Mouse (Mus musculus) cerebellum, postnatal 25 days (tissue): ENCODE results near the gene Eva1c.
"Not testable (repeated sequence)": the region's sequence is repeated elsewhere in the genome, so short reads cannot be mapped to it uniquely, and the experiment has no call there.

Source experiments
- DNase-seq, 2 experiments: peaks; one replicate each; pipeline ENCODE4 v3.0.0; 2021; ENCODE audit warnings: mixed read lengths in 2 of 2

The Eva1c gene

DNA sequence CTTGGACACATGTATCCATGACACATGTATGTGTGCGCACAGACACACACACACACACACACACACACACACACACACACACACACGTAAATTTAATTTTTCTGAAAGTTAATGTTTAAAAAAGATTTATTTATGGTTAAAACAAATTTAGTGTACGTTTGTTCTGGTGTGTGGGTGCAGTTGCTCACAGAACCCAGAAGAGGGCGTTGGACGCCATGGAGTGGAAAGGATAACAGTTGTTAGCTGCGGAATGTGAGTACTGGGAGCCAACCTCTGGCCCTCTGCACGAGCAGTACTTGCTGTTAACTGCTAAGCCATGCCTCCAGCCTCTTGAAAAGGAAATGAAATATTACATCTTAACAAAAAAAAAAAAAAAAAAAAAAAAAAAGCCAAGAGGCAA, at the start of gene Eva1c:
Gene Eva1c (plus strand): TSS at position 263 of the 400 bp plus-strand sequence.
- DNase-seq: no peak

DNA sequence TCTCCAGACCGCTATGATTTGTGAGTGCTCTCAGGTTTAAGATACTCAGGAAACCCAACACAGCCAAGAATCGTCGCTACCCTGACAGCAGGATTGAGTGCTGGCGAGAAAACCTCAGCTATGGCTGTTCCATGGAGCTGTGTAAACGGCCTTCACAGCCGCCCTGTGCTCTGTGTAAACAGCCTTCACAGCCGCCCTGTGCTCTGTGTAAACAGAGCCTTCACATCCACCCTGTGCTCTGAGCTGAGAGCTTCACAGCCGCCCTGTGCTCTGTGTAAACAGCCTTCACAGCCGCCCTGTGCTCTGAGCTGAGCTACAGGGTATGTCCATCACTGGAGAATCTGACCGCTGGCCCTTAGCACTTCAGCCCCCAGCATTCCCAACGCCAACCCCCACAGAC, 46.7 kb upstream of the Eva1c start:
- DNase-seq: no peak

DNA sequence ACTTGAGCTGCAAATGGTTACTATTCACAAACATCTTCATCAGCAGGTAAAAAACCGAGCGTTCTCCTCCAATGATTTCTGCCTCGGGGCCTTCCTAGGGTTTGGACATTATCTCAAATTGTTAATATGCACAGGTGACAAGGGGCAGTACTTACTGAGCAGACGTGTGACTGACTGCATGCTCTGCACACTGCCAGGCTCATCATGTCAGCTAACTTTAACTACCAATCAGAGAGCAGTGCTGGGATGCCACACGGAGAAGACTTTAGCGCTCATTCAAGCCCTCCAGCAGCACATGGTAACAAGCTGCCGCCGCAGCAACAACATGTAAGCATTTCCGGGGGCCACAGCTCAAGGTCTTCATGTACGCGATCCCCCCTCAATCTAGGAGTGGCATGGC, 43.2 kb upstream of the Eva1c start:
- DNase-seq: no peak

DNA sequence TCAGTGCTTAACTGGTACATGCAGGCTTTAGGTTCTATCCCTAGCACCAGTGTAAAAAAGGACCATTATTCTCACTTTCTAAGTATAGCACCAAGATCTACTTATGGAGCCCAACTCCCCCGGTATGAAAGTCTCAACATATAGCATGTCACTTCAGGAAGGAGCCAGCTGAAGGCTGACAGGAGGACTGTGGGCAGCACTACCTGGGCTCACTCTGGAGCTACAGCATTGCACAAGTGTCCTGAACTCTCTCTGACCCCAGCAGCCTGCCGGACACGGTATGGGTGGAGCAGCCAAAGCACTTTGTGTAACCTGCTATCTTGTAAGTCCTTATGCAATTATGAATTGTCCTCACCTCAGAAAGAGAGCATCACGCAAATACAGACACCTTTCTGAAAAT, 41.3 kb upstream of the Eva1c start:
- no peak for DNase-seq

DNA sequence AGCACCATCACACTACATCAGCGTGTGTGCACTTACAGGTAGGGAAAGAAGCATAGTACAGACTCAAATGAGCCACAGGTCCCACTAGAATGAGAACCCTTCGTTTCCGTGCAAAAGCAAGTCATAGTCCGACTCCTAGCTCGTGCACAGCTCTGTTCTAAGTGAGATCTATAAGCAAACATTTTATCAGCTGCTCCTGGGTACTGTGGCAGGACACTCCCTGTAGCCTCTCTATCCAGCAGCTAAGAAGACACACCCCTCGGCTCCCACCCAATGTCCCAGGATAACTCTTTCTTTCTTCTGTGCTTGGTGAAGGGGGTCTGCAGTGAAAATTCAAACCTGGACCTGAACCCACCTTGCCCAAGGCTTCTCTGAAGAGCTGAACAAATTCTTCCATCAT, 37.9 kb upstream of the Eva1c start:
- no peak for DNase-seq

DNA sequence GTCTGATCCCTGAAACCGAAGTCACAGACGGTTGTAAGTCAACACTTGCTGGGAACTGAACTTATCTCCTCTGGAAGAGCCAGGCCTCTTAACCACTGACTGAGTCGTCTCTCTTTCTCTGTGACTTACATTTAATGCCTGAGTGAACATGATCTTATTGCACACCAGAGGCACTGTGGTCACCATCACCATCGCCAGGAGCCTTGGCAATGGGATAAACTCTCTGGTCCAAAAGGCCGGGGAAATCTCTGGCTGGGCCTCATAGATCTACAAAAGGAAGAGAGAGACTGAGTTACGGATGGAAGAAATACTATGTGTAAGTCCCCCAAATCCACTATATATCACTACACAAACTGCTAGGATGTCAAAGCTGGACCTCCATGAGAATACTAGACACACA, 35.6 kb upstream of the Eva1c start:
- no peak for DNase-seq

DNA sequence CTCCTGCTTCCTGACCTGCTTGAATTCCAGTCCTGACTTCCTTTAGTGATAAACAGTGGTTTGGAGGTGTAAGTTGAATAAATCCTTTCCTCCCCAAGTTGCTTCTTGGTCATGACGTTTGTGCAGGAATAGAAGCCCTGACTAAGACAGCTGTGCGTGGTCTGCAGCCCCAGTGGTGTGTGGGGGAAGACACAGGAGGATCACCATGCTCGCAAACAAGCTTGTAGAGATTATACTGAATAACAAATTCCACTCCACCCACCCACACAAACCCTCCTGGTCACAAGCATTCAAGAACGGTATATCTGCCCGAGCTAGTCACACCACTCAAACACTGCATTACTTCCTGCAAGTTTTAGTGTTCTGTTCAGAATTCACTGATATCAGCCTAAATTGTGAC, 34.5 kb upstream of the Eva1c start:
- no peak for DNase-seq

DNA sequence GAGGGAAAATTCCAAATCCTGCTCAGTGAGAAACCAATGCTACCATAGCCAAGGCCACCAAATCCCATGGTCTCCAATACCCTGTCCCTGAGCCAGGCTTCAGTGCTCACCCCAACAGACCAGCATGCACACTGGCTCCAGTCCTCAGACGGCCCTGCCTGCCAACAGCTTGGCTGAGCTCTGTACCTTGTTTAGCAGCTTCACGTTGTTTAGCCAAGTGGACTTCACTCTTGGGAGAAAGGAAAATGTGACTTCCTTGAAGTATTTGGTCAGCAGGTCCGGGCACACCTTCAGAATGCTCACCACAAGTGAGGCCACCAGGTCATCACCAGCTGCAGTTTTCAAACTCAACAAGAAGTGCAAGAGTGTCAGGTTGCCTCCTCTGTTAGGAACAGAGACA, 34.0 kb upstream of the Eva1c start:
- DNase-seq: peak; percentile 30 to 60

DNA sequence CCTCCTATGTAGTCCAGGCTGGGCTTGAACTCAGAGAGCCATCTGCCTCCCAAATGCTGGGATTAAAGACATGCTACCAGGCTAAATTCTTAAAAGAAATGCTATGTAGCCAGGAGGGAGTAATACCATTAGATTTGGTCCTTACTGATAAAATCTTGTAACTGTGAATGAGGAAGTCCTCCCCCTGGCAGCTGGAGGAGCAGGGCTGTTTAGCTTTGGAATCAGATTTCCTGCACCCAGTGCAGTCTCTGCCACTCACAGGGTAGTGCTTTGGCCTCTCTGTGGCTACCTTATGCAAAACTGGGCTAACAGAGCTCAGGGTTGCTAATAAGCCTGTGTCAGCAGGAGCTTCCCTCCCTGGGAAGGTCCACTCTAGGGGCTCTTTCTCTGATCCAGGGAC, 31.8 kb upstream of the Eva1c start:
- DNase-seq: no peak

DNA sequence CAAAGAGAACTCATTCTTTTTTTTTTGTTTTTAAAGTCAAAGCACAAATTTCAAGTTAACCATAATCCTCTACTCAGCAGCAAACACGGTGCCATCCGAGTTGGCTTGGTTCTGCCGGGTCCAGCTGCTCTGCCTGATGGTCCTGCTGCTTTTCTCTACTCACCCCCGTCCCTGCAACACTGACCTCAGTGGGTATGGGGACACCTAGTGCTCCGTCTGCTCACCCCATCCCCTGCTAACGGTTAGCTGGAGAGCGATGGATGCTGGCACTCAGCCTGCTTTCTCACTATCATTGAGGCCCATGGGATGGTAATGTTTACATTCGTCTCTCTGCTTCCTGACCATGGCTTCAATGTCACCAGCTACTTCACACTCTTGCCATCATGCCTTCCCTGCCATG, 28.1 kb upstream of the Eva1c start:
- DNase-seq: peak in 1 of 2 experiments; percentile 13

DNA sequence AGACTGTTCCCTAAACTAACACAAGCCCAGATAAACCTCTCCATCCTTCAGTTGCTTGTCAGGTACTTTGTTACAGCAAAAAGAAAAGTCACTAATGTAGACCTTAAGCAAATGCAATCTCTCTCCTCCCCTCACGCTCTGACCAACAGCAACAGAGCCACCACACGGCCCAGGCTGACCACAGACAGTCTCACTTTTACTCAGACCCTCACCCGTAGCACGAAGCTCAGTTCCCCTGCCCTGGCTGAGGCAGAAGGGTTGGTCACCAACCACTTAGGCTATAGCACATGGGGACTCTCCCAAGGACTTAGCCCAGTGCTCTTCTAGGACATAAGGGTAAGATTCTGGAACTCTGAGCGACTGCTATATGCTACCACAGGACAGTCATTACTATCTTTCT, 27.7 kb upstream of the Eva1c start:
- no peak for DNase-seq

DNA sequence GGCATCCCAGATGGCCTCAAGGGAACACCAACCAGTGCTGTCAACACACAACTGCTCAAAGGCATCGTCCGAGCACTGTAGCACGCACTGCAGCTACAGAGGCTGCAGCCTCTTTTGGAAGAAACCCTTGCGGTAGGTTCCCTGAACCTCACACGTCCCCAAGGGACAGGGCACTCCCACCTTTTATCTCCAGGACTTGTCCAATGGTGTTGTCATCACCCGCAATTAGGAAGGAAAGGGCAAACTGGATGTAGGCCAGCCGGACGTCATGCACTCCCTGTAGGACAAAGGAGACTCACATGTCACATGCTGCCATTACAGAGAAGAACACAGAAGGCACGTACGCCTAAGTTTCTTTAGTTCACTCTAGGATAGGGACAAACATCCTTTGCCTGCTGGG, 26.7 kb upstream of the Eva1c start:
- no peak for DNase-seq

DNA sequence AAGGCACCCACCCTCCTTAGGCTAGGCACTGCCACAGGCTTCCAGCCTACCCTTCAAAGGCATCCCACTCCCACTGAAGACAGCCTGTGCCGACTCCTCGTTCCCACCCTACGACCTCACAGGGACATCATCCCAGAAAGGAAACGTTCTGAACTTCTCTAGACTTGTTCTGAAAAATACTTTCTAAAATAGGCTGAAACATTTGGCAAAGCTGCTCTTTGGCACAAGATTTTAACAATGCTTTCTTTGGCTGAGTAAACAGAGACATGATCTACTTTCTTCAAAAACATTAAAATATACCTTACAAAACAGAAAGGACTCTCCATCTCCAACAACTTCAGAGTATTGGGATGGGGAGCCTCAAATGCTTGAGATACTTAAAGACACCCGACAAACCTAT, 25.3 kb upstream of the Eva1c start:
- no peak for DNase-seq

DNA sequence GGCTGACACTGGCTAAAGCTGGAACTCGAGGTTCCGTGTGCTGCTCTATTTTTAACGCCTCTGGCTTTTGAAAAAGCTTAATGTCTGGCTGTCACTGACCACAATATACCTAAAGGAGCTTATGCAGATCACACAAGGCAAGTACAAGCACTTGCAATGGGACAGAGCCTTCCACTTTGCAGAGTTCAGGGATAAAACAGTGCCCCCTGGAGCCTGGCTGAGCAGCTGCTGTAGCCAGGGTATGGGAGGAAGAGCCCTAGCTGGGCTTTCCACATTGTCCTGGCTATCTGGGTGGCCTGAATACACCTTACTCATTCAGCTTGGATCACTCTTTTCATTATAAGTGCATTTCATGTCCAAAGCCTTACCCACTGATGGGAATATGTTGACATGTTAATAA, 24.6 kb upstream of the Eva1c start:
- no peak for DNase-seq

DNA sequence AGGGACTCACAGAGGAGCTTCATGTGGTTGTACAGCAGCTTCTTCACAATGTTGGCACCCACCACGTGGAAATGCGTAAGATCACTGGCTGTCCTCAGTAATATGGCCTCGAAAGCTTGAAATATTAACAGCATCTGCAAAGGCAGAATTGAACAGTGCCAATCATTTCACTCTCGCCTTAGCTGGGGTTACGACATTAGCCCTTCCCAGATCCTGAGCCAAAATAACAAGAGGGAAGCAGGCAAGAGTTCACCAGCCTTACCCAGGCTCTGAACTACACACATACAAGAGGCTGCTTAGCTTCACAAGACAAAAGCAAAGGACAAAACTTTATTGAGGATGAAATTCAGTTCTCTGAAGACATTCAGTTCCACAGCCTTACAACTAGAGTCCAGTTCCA, 22.1 kb upstream of the Eva1c start:
- DNase-seq: no peak

DNA sequence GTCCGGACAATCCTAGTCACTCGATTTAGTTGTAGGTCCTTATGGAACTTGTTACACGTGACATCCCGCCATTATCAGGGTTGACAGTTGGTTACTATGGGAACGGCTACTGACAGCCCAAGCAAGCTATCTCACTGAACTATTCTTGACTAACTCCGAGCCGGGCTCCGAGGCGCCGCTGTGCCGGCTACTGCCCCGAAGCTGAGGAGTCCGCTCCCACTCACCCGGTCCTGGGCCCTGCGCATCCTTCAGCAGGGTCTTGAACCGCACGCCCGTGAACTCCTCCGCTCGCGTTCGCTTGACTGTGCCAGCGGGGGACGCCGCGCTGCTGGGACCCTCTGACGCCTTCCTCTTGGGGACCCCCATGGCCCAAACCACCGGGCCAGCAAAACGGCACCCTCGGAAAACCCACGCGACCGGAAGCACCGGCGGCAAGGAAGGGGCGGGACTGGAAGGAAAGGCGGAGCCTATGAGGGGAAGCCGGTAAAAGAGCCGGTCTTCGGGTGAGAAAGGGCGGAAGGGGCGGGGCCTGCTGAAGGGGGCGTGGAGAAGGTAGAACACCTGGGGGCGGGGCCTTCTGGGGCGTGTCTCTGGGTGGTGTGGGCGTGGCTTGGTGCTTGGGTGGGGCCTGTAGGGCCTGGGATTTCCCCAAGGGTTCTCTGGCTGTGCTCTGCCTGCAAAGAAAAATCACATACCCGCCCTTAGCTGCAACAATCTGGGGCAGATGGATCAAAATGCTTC, 16.4 kb upstream of the Eva1c start, which contains the start of gene Urb1:
Gene Urb1 (minus strand): TSS at position 439 of the 741 bp plus-strand sequence.
- peak; percentile 97 to 100 for DNase-seq

DNA sequence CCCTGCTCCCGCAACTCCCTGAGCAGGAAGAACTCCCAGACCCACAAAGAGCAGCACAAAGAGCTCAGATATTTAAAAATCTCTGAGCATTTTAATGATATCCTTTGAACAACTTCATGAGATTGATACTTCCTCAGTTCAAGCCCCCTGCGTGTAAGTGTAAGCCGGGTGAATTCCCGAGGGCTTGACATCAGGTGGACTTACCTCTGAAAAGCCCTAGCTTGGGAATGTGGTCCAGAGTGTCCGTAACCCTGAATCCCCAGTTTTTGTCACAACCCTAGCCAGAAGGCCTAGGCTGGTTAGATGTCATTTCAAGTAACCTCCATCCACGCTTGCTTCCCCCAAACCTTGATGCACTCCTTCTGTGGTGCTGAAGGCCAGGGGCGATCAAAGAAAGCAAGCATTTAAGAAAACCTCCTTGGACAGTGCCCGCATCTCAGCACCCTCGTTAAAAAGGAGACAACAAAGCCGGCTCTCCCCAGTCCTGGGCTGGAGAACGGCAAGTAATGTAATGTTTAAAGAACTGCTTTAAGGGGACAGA, 15.7 kb upstream of the Eva1c start:
- DNase-seq: no peak

DNA sequence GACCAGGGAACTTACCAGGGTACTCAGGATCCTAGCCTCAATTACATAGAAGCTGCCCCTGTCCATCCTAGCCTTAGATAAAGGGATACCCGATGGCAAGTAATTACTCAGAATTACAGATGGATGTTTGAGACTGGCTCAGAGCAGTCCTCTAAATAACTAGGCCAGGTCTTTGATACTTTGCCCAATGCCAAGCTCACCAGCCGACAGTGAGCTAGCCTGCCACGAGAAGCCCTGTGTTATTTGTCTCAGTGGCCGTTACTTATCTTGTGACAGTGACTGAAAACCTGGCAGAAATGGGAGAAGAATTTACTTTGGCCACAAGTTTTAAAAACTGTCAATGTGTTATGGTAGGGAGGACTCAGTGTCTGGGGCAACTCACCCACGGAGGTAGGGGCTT, 14.4 kb upstream of the Eva1c start:
- DNase-seq: no peak

DNA sequence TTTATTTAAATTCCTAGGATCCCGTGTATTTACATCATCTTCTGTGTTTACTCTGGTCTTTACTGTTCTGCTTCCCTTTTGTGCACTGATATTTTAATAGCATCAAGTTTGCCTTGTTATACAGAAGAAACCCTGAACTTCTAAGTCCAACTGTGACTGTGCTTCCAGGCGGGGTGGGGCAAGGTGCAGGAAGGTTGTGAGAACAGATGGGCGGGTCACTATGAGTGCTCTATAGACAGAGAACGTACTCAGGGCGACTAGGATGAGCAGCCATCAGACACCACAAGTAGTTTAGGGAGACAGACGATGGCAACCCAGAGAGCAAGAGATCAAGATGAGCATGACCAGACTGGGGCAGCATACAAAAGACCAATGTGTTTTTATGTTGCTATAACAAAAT, 6.2 kb upstream of the Eva1c start:
- no peak for DNase-seq

DNA sequence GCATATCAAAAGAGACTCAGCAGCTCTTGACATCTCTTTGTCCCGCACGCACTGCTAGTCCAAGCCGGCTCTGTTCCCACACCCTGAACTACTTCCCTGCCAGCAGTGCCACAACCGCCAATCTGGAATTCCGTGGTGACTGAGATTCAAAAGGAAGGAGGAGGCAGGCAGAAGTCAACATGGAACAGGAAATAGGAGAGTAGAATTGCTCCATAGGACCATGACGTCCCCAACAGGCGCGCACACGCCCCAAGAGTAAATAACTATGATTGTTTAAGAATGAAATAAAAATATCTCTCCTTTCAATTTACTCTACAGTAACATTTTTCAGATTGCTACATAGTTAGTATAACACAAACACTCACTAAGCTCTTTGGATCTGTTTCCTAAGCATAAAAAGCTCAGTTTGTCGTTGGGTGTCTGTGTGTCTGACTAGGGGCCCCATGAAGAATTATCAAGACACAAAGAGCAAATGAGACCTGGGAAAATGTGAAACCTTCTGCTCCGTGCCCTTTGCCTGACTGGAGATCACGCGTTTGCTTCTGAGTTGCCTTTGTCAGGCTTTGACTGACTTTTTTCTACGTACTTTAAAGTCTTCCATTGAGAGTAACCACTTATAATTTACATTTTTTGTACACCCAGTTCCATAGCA, 5.3 kb upstream of the Eva1c start:
- no peak for DNase-seq

DNA sequence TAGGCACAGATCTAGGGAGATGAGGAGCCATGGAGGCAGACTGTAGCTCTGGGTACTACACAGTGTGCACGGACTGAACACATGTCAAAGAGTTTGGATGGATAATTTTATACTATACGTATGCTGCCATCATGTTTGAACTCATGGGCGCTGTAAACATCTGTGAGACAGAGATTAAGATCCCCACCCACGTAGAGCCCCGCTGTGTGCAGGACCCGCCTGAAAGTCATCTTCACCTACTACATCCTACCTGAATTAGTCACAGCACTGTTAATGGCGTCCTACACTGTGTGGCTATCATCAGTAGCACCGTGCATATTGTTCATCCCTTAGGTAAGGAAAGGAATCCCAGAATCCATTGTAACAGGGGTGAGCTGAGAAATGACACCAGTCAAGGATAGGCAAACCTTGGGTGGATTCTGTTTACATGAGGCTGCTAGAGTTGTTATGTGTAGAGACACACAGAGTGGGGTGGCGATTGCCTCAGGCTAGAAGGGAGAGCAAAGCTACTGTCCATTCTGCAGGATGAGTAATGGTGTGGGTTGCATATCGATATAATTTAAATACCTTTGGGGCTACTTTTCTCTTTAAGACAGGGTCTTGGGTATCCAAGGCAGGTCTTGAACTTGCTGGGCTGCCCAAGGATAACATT, 4.1 kb upstream of the Eva1c start:
- no peak for DNase-seq

DNA sequence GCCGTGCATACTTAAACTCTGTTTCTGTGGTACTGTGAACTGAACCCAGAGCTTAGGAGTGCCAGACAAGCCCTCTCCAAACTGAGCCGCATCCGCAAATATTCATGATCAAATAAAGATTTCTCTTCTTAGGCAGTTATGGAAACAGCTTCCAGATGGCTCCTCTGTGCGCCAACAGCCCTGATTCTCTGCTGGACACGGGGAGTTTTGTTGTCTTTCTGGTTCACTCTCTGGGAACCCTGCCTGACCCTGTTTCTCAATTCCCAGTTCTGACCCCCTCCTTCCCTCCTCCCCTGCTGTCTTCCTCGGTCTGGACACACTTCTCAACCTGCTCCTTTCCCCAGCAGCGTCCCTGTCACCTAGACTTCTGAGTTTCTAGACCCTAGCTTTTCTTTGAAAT, 3.5 kb upstream of the Eva1c start:
- DNase-seq: peak; percentile 14 to 36

DNA sequence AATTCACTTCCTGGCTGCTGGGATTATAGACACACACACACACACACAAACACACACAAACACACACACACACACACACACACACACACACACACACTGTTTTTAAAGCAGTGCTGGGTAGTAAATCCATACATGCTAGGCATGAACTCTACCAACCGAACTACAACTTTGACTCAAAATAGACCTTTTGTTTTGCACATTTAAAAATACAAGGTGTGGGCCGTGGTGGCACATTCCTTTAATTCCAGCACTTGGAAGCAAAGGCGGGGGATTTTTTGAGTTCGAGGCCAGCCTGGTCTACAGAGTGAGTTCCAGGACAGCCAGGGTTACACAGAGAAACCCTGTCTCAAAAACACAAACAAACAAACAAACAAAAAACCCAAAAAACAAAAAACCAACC, 2.5 kb upstream of the Eva1c start:
- not testable (repeated sequence) for DNase-seq

DNA sequence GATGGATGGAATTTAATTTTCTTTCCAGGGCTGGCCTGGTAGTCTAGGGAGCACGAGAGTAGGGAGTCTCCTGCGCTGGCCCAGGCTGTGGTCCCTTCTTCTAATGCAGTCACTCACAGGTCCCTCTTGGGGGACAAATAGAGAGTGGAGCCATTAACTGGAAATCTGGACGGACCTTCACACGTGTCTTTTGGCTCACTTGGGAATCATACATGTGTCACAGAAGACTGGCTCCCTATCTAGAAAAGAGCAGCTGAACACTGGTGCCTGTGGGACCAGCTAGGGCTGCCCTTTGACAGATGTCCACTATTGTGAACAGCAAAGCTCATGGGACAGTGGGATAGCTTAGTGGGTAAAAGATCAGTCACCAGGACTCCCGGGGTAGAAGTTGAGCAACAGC, 478 bp upstream of the Eva1c start:
- no peak for DNase-seq
